Mouse (Mus musculus) CH12.LX (cell line): ENCODE results near the gene Slc25a34. TPM values are rescaled to one million over a fixed set of nuclear protein-coding genes. Genes with fewer than 3 reads are reported as not detected.

Experiments
- DNase-seq: peaks from one replicate; pipeline ENCODE4 v3.0.0-alpha.2; 2013; ENCODE audit errors: extremely low read depth
- H3K27ac ChIP-seq: 2 replicates; pipeline ENCODE4 v1.5.1; 2012; ENCODE audit warnings: low read depth, mild to moderate bottlenecking, control low read depth, moderate library complexity; ENCODE audit not compliant: insufficient read depth
- H3K27me3 ChIP-seq: replicated peaks from 2 replicates; pipeline ENCODE3; 2012; ENCODE audit warnings: inconsistent platforms
- H3K36me3 ChIP-seq, 2 experiments: replicated peaks in 1 of 2; 2 replicates each; pipeline versions ENCODE3 to v1.6.1; 2012; ENCODE audit warnings: inconsistent platforms in 1 of 2, low read length in 1 of 2, mild to moderate bottlenecking in 1 of 2, mixed read lengths in 1 of 2, moderate library complexity in 1 of 2; ENCODE audit not compliant: control insufficient read depth in 1 of 2, insufficient read depth in 1 of 2
- H3K4me1 ChIP-seq, 2 experiments: 2 replicates each; pipeline ENCODE4 v1.6.1; 2012; ENCODE audit warnings: inconsistent platforms in 1 of 2, moderate library complexity in 1 of 2; ENCODE audit not compliant: insufficient read depth in 2 of 2, control insufficient read depth in 1 of 2
- H3K4me2 ChIP-seq: 2 replicates; pipeline ENCODE4 v1.6.1; 2012; ENCODE audit warnings: low read depth, mild to moderate bottlenecking, control low read depth; ENCODE audit not compliant: poor library complexity, insufficient read depth, severe bottlenecking
- H3K4me3 ChIP-seq, 3 experiments: fragments of 150-350 bp in 1 of 3; sonication (generic) in 1 of 3; replicated peaks in 1 of 3; 2 replicates each; pipeline versions ENCODE3 to v1.5.1; 2011 to 2012; ENCODE audit warnings: low read depth in 2 of 3, low read length in 2 of 3, mild to moderate bottlenecking in 2 of 3, moderate library complexity in 2 of 3, control low read depth in 1 of 3, improper control_type of control experiment in 1 of 3, inconsistent platforms in 1 of 3, mixed read lengths in 1 of 3; ENCODE audit not compliant: poor library complexity in 1 of 3
- H3K79me2 ChIP-seq: replicated peaks from 2 replicates; pipeline ENCODE4 v1.6.1; 2012; ENCODE audit warnings: mild to moderate bottlenecking, moderate library complexity; ENCODE audit not compliant: control insufficient read depth, poor library complexity, insufficient read depth, severe bottlenecking; ENCODE audit errors: extremely low read depth
- H3K9ac ChIP-seq: 2 replicates; pipeline ENCODE4 v1.6.1; 2012; ENCODE audit warnings: low read depth, mild to moderate bottlenecking, control low read depth, moderate library complexity; ENCODE audit not compliant: insufficient read depth
- H3K9me3 ChIP-seq: replicated peaks from 2 replicates; pipeline ENCODE3; 2012; ENCODE audit warnings: low read length, inconsistent platforms, mixed read lengths
- BHLHE40 ChIP-seq: IDR thresholded peaks from 2 replicates; pipeline ENCODE4 v1.6.1; 2011; ENCODE audit warnings: mild to moderate bottlenecking, low read depth, low read length, improper control_type of control experiment
- CHD2 ChIP-seq: IDR thresholded peaks from 2 replicates; pipeline ENCODE4 v1.6.1; 2011; ENCODE audit warnings: low read length, improper control_type of control experiment
- CTCF ChIP-seq, 2 experiments: IDR thresholded peaks in 1 of 2; conservative IDR thresholded peaks in 1 of 2; 2 replicates each; pipeline ENCODE4 v1.5.1; 2011 to 2012; ENCODE audit warnings: low read depth in 2 of 2, low read length in 2 of 2, improper control_type of control experiment in 1 of 2, inconsistent platforms in 1 of 2, mild to moderate bottlenecking in 1 of 2, moderate library complexity in 1 of 2
- ELF1 ChIP-seq: IDR thresholded peaks from 2 replicates; pipeline ENCODE4 v1.6.1; 2014; ENCODE audit warnings: low read depth, mild to moderate bottlenecking, inconsistent platforms, low read length, improper control_type of control experiment
- EP300 ChIP-seq: IDR thresholded peaks from 2 replicates; pipeline ENCODE4 v1.6.1; 2011; ENCODE audit warnings: low read length, improper control_type of control experiment
- IRF4 ChIP-seq: IDR thresholded peaks from 2 replicates; pipeline ENCODE4 v1.6.1; 2014; ENCODE audit warnings: low read depth, mild to moderate bottlenecking, inconsistent platforms, low read length, improper control_type of control experiment
- JUN ChIP-seq: IDR thresholded peaks from 2 replicates; pipeline ENCODE4 v1.6.1; 2011; ENCODE audit warnings: low read depth, mild to moderate bottlenecking, low read length, improper control_type of control experiment, moderate library complexity; ENCODE audit not compliant: insufficient read depth
- JUND ChIP-seq: conservative IDR thresholded peaks from 2 replicates; pipeline ENCODE4 v1.6.1; 2011; ENCODE audit warnings: low read depth, low read length, improper control_type of control experiment
- MAFK ChIP-seq: IDR thresholded peaks from 2 replicates; pipeline ENCODE4 v1.6.1; 2011; ENCODE audit warnings: low read length, improper control_type of control experiment; ENCODE audit not compliant: insufficient replicate concordance
- MAX ChIP-seq: IDR thresholded peaks from 2 replicates; pipeline ENCODE4 v1.6.1; 2011; ENCODE audit warnings: low read length, improper control_type of control experiment
- MXI1 ChIP-seq: IDR thresholded peaks from 2 replicates; pipeline ENCODE4 v1.6.1; 2011; ENCODE audit warnings: mild to moderate bottlenecking, low read depth, low read length, improper control_type of control experiment
- NRF1 ChIP-seq: IDR thresholded peaks from 2 replicates; pipeline ENCODE4 v1.6.1; 2014; ENCODE audit warnings: low read depth, mild to moderate bottlenecking, inconsistent platforms, low read length, improper control_type of control experiment, moderate library complexity
- PAX5 ChIP-seq: IDR thresholded peaks from 2 replicates; pipeline ENCODE4 v1.6.1; 2012; ENCODE audit warnings: low read length, inconsistent platforms, mixed read lengths
- POLR2A ChIP-seq: IDR thresholded peaks from 2 replicates; pipeline ENCODE4 v1.6.1; 2011; ENCODE audit warnings: low read depth, mild to moderate bottlenecking, improper control_type of control experiment, low read length
- POLR2AphosphoS2 ChIP-seq: IDR thresholded peaks from 2 replicates; pipeline ENCODE4 v1.6.1; 2011; ENCODE audit warnings: low read depth, low read length, improper control_type of control experiment
- RAD21 ChIP-seq: IDR thresholded peaks from 2 replicates; pipeline ENCODE4 v1.6.1; 2011; ENCODE audit warnings: low read depth, mild to moderate bottlenecking, low read length, improper control_type of control experiment, moderate library complexity
- SMC3 ChIP-seq: IDR thresholded peaks from 2 replicates; pipeline ENCODE4 v1.6.1; 2011; ENCODE audit warnings: low read depth, low read length, improper control_type of control experiment
- TBP ChIP-seq: conservative IDR thresholded peaks from 2 replicates; pipeline ENCODE4 v1.6.1; 2011; ENCODE audit warnings: low read depth, low read length, improper control_type of control experiment
- TCF12 ChIP-seq: IDR thresholded peaks from 2 replicates; pipeline ENCODE4 v1.6.1; 2014; ENCODE audit warnings: low read depth, mild to moderate bottlenecking, inconsistent platforms, low read length, improper control_type of control experiment
- ZC3H11A ChIP-seq: IDR thresholded peaks from 2 replicates; pipeline ENCODE4 v1.6.1; 2012; ENCODE audit warnings: low read depth, mild to moderate bottlenecking, inconsistent platforms, low read length, improper control_type of control experiment
- ZNF384 ChIP-seq: IDR thresholded peaks from 2 replicates; pipeline ENCODE4 v1.6.1; 2012; ENCODE audit warnings: low read depth, low read length, improper control_type of control experiment, inconsistent platforms
- dilution Hi-C: fragments of 300-500 bp; cut with MboI; formaldehyde crosslinking; loops from 2 replicates; pipeline ENCODE4 v1.14.3; 2020; ENCODE audit warnings: low sequenced_read_pairs; ENCODE audit not compliant: extremely low pct_unique_long_range_greater_than_20kb, extremely low pct_ligation_motif_present
- in situ Hi-C: fragments of 300-500 bp; cut with MboI; formaldehyde crosslinking; loops from 3 replicates; pipeline ENCODE4 v1.14.3; 2019; ENCODE audit warnings: low sequenced_read_pairs, low pct_ligation_motif_present, low pct_unique_long_range_greater_than_20kb, mixed read lengths
- polyA plus RNA-seq: library from polyadenylated mRNA; unstranded; fragments of >175 nt; gene quantifications from 2 replicates; pipeline ENCODE4 v1.2.1, GENCODE M21; 2012; ENCODE audit warnings: low read depth; ENCODE audit not compliant: insufficient read length
- total RNA-seq, 2 experiments: library from RNA; depleted of rRNA; stranded (reverse); fragments of 300-350 nt in 1 of 2; fragments of >200 nt in 1 of 2; gene quantifications; 2 replicates each; pipeline ENCODE4 v1.2.3; 2012 to 2014

The Slc25a34 gene
- total and polyA plus RNA-seq, 3 experiments: 0.23 to 1.7 (median 0.64) TPM

DNA sequence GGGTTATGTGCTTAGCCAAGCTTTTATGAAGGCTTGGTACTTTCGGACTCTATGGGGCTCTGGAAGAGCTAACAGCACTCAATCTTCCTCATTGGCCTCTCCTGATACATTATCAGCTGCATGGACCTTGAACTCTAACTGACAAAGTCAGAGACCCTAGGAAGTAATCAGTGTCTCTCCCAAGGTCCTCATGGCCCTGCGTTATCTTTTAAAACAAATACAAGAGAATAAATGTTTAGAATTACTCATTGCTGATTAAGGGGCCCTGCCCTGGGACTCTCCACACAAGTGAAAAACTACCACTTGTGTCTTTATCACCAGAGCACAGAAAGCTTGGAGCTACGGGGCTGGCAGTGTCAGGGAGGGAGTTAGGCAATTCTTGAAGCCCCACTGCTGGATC lies 44.8 kb downstream of the Slc25a34 start:
- Histone ChIP-seq H3K4me2 (no peak overlapping the region), H3K9me3 (peaks cover 6% of the 10 kb centered on the region), H3K27ac (no peak overlapping the region), H3K4me3 (no peak overlapping the region), H3K79me2 (no peaks in the 10 kb centered on the region), H3K4me1 (peaks cover 3 to 10% of the 10 kb centered on the region in 2 experiments; a peak in 3 of 4 replicates), H3K27me3 (no peaks in the 10 kb centered on the region), H3K9ac (no peak overlapping the region), H3K36me3 (no peaks in the 10 kb centered on the region)
- DNase-seq: no peak
- dilution Hi-C loops: no loop called here
- no peak for TF ChIP-seq CTCF (conservative IDR thresholded peaks at IDR 0.05 in 1 of 2, IDR thresholded peaks at IDR 0.05 in 1 of 2; ENCODE audit: low read depth in 2 of 2, low read length in 2 of 2)
- TF ChIP-seq POLR2AphosphoS2: no peak
- no peak for TF ChIP-seq TCF12
- no peak for TF ChIP-seq IRF4
- no peak for TF ChIP-seq JUN
- TF ChIP-seq SMC3: no peak
- no peak for TF ChIP-seq BHLHE40
- no peak for TF ChIP-seq MAX
- no peak for TF ChIP-seq EP300
- in situ Hi-C loops: no loop called here

DNA sequence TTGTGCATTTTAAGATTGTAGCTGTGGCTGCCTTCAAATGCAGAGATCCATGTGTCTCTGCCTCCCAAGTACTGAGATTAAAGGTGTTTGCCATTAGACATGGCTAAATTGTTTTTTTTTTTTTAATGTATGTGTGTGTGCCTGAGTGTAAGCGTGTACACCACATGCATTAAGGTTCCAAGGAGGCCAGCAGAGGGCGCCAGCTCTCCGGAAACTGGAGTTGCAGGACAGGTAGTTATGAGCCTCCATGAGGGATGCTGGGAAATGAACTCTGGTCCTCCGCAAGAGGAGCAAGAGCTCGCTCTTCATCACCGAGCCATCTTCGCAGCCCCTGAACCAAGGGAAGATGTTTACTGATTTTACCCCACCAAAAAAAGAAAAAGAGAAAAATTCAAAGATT lies 46.7 kb downstream of the Slc25a34 start:
- TF ChIP-seq MAFK (no peak), JUND (no peak), SMC3 (peak; percentile 25), IRF4 (no peak), NRF1 (no peak), TBP (no peak), JUN (no peak), POLR2A (no peak), RAD21 (peak; percentile 27), PAX5 (no peak), ZNF384 (no peak), CHD2 (no peak), ELF1 (no peak), MXI1 (no peak), CTCF (conservative IDR thresholded peaks at IDR 0.05 in 1 of 2, IDR thresholded peaks at IDR 0.05 in 1 of 2; ENCODE audit: low read depth in 2 of 2, low read length in 2 of 2) (peak; percentile 10 to 49; a peak in 2 of 4 replicates), ZC3H11A (no peak)
- TF ChIP-seq, all 38 proteins: peak for 3
- no peak overlapping the region for H3K4me3 ChIP-seq
- in situ Hi-C loops: no loop called here
- H3K79me2 ChIP-seq: no peaks in the 10 kb centered on the region
- H3K4me2 ChIP-seq: no peak overlapping the region
- no peaks in the 10 kb centered on the region for H3K36me3 ChIP-seq
- dilution Hi-C loops: no loop called here
- H3K9ac ChIP-seq: no peak overlapping the region
- peaks cover 3 to 24% of the 10 kb centered on the region in 2 experiments for H3K4me1 ChIP-seq
- H3K27me3 ChIP-seq: no peaks in the 10 kb centered on the region
- DNase-seq: no peak
- H3K9me3 ChIP-seq: peaks cover 6% of the 10 kb centered on the region
- no peak overlapping the region for H3K27ac ChIP-seq
